Mouse (Mus musculus) forebrain, embryonic 14.5 days (tissue): ENCODE data around the gene Upf3b. TPM values are rescaled to one million over a fixed set of nuclear protein-coding genes. Genes with fewer than 3 reads are reported as not detected.
A peak's percentile ranks its signal among the peaks of the same experiment; 100 is the strongest.

Experiments
- ATAC-seq: fragments of 200-750 bp; cut with Nextera tagmentation; 2 replicates; pipeline ENCODE4 v1.8.0; 2017; ENCODE audit warnings: mild to moderate bottlenecking, moderate library complexity
- DNase-seq: peaks from one replicate; pipeline ENCODE4 v3.0.0-alpha.2; 2015; ENCODE audit warnings: low spot score
- H3K27ac ChIP-seq: fragments of 300-500 bp; sonication (generic); 2 replicates; pipeline ENCODE4 v1.5.1; 2014; ENCODE audit warnings: low read depth, mild to moderate bottlenecking, control low read depth, low read length, moderate library complexity
- H3K27me3 ChIP-seq: fragments of 300-500 bp; sonication (generic); replicated peaks from 2 replicates; pipeline ENCODE4 v1.6.1; 2014; ENCODE audit warnings: low read length, control low read depth, mixed read lengths; ENCODE audit not compliant: control insufficient read depth, insufficient read depth
- H3K36me3 ChIP-seq: fragments of 300-500 bp; sonication (generic); 2 replicates; pipeline ENCODE4 v1.6.1; 2014; ENCODE audit warnings: low read length, control low read depth; ENCODE audit not compliant: control insufficient read depth, insufficient read depth
- H3K4me1 ChIP-seq: fragments of 300-500 bp; sonication (generic); 2 replicates; pipeline ENCODE4 v1.6.1; 2014; ENCODE audit warnings: antibody characterized with exemption, low read length, control low read depth; ENCODE audit not compliant: control insufficient read depth, insufficient read depth
- H3K4me2 ChIP-seq: fragments of 300-500 bp; sonication (generic); 2 replicates; pipeline ENCODE4 v1.6.1; 2014; ENCODE audit warnings: mild to moderate bottlenecking, control low read depth, low read length
- H3K4me3 ChIP-seq: fragments of 300-500 bp; sonication (generic); 2 replicates; pipeline ENCODE4 v1.5.1; 2014; ENCODE audit warnings: low read depth, low read length, control low read depth
- H3K9ac ChIP-seq: fragments of 300-500 bp; sonication (generic); 2 replicates; pipeline ENCODE4 v1.6.1; 2014; ENCODE audit warnings: mild to moderate bottlenecking, low read length, control low read depth, moderate library complexity
- H3K9me3 ChIP-seq: fragments of 300-500 bp; sonication (generic); replicated peaks from 2 replicates; pipeline ENCODE4 v1.6.1; 2016; ENCODE audit warnings: low read length, control low read depth, mixed read lengths; ENCODE audit not compliant: control insufficient read depth
- WGBS: fragments of 180-500 bp; shearing (Covaris S2); extraction: QIAGEN DNeasy Blood & Tissue Kit; methylation state at CpG from one replicate; pipeline ENCODE4 v1.1.7; 2014; 5-methylcytosine and 5-hydroxymethylcytosine counted together
- polyA plus RNA-seq: library from polyadenylated mRNA; unstranded; fragments of >200 nt; fragmentation: Nextera tagmentation; extraction: Ambion mirVana; gene quantifications from 2 replicates; pipeline ENCODE4 v1.2.1, GENCODE M21; 2014

Gene Upf3b
- polyA plus RNA-seq, 1 experiment from 2014 or later, result 20.7 TPM

- Histone ChIP-seq H3K9ac (no peak overlapping the region), H3K36me3 (no peaks in the 10 kb centered on the region), H3K4me3 (no peak overlapping the region), H3K4me2 (no peak overlapping the region), H3K27ac (no peak overlapping the region), H3K27me3 (no peaks in the 10 kb centered on the region), H3K4me1 (no peaks in the 10 kb centered on the region), H3K9me3 (no peaks in the 10 kb centered on the region)
- 80% methylated on average over 1 of the region's 5 CpGs for WGBS
- ATAC-seq, result no peak
- DNase-seq, result no peak
These were observed 7.0 kb upstream of the Upf3b start for GRCm38 (mm10) chrX:37117085-37117484.

- Histone ChIP-seq H3K4me3 (no peak overlapping the region), H3K36me3 (no peaks in the 10 kb centered on the region), H3K4me1 (no peaks in the 10 kb centered on the region), H3K9me3 (no peaks in the 10 kb centered on the region), H3K27me3 (no peaks in the 10 kb centered on the region), H3K9ac (no peak overlapping the region), H3K4me2 (no peak overlapping the region), H3K27ac (no peak overlapping the region)
- no peak for ATAC-seq
- 75% methylated on average over 4 of the region's 4 CpGs for WGBS
- no peak for DNase-seq
These were observed 715 bp upstream of the Upf3b start for GRCm38 (mm10) chrX:37110881-37111193.

- H3K9ac ChIP-seq, result peak overlapping the region; percentile 65
- DNase-seq (no peak), ATAC-seq (peak; percentile 80)
- H3K9me3 ChIP-seq, result no peaks in the 10 kb centered on the region
- H3K4me1 ChIP-seq, result no peaks in the 10 kb centered on the region
- H3K27me3 ChIP-seq, result no peaks in the 10 kb centered on the region
- peaks cover 4% of the 10 kb centered on the region; the same call in 1 of the 2 replicates for H3K36me3 ChIP-seq
- H3K4me3 ChIP-seq, result peak overlapping the region; percentile 50
- WGBS, result 24% methylated on average over 27 of the region's 27 CpGs
- peak overlapping the region; percentile 55 for H3K4me2 ChIP-seq
- H3K27ac ChIP-seq, result peak overlapping the region; percentile 74
These were observed 463 bp downstream of the Upf3b start for GRCm38 (mm10) chrX:37109526-37110192.

- 68% methylated on average over 2 of the region's 2 CpGs for WGBS
- Histone ChIP-seq H3K4me3 (no peak overlapping the region), H3K4me2 (no peak overlapping the region), H3K9ac (no peak overlapping the region), H3K36me3 (peaks cover 10% of the 10 kb centered on the region), H3K27ac (no peak overlapping the region), H3K9me3 (no peaks in the 10 kb centered on the region), H3K27me3 (no peaks in the 10 kb centered on the region), H3K4me1 (no peaks in the 10 kb centered on the region)
- no peak for DNase-seq
- ATAC-seq, result no peak
These were observed 6.3 kb downstream of the Upf3b start for GRCm38 (mm10) chrX:37103826-37104225.

- Histone ChIP-seq H3K36me3 (peaks cover 30% of the 10 kb centered on the region), H3K4me1 (no peaks in the 10 kb centered on the region), H3K4me2 (no peak overlapping the region), H3K27ac (no peak overlapping the region), H3K9ac (no peak overlapping the region), H3K4me3 (no peak overlapping the region), H3K9me3 (no peaks in the 10 kb centered on the region), H3K27me3 (no peaks in the 10 kb centered on the region)
- DNase-seq (no peak), ATAC-seq (no peak)
- WGBS, result 94% methylated on average over 3 of the region's 3 CpGs
These were observed 11.4 kb downstream of the Upf3b start for GRCm38 (mm10) chrX:37098681-37099080.

GRCm38 (mm10) chrX:37095106-37095768, 14.9 kb downstream of the Upf3b start:
- peaks cover 28% of the 10 kb centered on the region for H3K36me3 ChIP-seq
- H3K9ac ChIP-seq, result no peak overlapping the region
- no peak overlapping the region for H3K27ac ChIP-seq
- H3K4me3 ChIP-seq, result no peak overlapping the region
- ATAC-seq (no peak), DNase-seq (no peak)
- no peaks in the 10 kb centered on the region for H3K4me1 ChIP-seq
- 92% methylated on average over 11 of the region's 11 CpGs for WGBS
- no peaks in the 10 kb centered on the region for H3K9me3 ChIP-seq
- no peak overlapping the region for H3K4me2 ChIP-seq
- no peaks in the 10 kb centered on the region for H3K27me3 ChIP-seq

- Histone ChIP-seq H3K27me3 (no peaks in the 10 kb centered on the region), H3K4me1 (no peaks in the 10 kb centered on the region), H3K36me3 (peaks cover 14% of the 10 kb centered on the region; the same call in 1 of the 2 replicates), H3K4me3 (no peak overlapping the region), H3K4me2 (no peak overlapping the region), H3K9me3 (no peaks in the 10 kb centered on the region), H3K9ac (no peak overlapping the region), H3K27ac (no peak overlapping the region)
- DNase-seq (no peak), ATAC-seq (no peak)
- WGBS, result 90% methylated on average over 3 of the region's 3 CpGs
These were observed 18.7 kb downstream of the Upf3b start for GRCm38 (mm10) chrX:37091457-37091856.

- H3K27me3 ChIP-seq, result no peaks in the 10 kb centered on the region
- H3K4me3 ChIP-seq, result no peak overlapping the region
- peaks cover 3% of the 10 kb centered on the region; the same call in 1 of the 2 replicates for H3K36me3 ChIP-seq
- no peaks in the 10 kb centered on the region for H3K9me3 ChIP-seq
- H3K4me2 ChIP-seq, result no peak overlapping the region
- H3K4me1 ChIP-seq, result no peaks in the 10 kb centered on the region
- DNase-seq, result no peak
- WGBS, result 83% methylated on average over 1 of the region's 1 CpGs
- ATAC-seq, result no peak
- no peak overlapping the region for H3K27ac ChIP-seq
- H3K9ac ChIP-seq, result no peak overlapping the region
These were observed 21.3 kb downstream of the Upf3b start for GRCm38 (mm10) chrX:37088778-37089177.

GRCm38 (mm10) chrX:37085665-37086064, 24.5 kb downstream of the Upf3b start:
- Histone ChIP-seq H3K9ac (no peak overlapping the region; the same call in 1 of the 2 replicates), H3K27me3 (no peaks in the 10 kb centered on the region), H3K27ac (peak overlapping the region; percentile 79; the same call in 1 of the 2 replicates), H3K4me3 (peak overlapping the region; percentile 51), H3K36me3 (peaks cover 15% of the 10 kb centered on the region), H3K4me1 (no peaks in the 10 kb centered on the region), H3K9me3 (no peaks in the 10 kb centered on the region), H3K4me2 (peak overlapping the region; percentile 66)
- peak; percentile 59; the same call in 1 of the 2 replicates for ATAC-seq
- DNase-seq, result no peak
- 39% methylated on average over 9 of the region's 9 CpGs for WGBS
